Mouse (Mus musculus): ENCODE results near the gene Acsf3. TPM values are rescaled to one million over a fixed set of nuclear protein-coding genes. Genes with fewer than 3 reads are reported as not detected.

Acsf3 gene
- polyA plus RNA-seq (2016; fragmentation: Nextera tagmentation; extraction: Ambion mirVana) = 17.8 and 18.6 TPM in 2 replicates

- Histone ChIP-seq H3K27ac (replicated peaks) (peak within 1 kb of the TSS; percentile 87), H3K4me3 (peak within 1 kb of the TSS; percentile 96), H3K9me3 (replicated peaks) (no peaks in the 10 kb centered on the region), H3K4me1 (peaks cover 18% of the 10 kb centered on the region), H3K27me3 (ENCODE audit: low read depth, poor library complexity, severe bottlenecking) (peaks cover 9% of the 10 kb centered on the region; the same call in 1 of the 2 replicates), H3K36me3 (peaks cover 8% of the 10 kb centered on the region)
- WGBS = 2% methylated on average over 50 of the region's 50 CpGs
- DNase-seq (ENCODE audit: low spot score) = peak; percentile 76
These were observed at the start of gene Acsf3 for GRCm38 (mm10) chr8:122775285-122776155. Gene Acsf3 (plus strand): TSS chr8:122775486.

DNA sequence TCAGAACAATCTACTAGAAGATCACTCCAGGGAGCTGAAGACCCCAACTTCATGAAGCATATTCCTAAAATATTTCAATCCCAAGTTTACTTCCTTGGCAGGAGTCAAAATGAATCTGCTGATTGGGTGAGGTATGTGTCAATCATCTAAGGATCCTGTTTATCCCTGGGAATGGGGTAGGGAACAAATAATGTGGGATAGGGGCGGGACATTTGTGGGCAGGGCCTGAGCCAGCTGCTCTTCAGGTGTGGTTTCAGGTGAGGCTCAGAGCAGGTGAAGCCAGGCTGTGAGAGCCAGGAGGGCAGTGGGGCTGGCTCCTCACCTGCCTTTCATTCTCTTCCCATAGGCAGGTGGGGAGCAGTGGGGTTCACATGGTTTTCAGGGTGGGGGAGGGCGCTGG lies 48.5 kb upstream of the Acsf3 start:
- Histone ChIP-seq H3K36me3 (no peaks in the 10 kb centered on the region), H3K4me3 (no peak overlapping the region), H3K27me3 (ENCODE audit: low read depth, poor library complexity, severe bottlenecking) (peaks cover 22% of the 10 kb centered on the region), H3K9me3 (replicated peaks) (no peaks in the 10 kb centered on the region), H3K4me1 (0 out of 2 replicates have a peak, but pooled peaks cover 9% of the 10 kb centered on the region), H3K27ac (replicated peaks) (no peak overlapping the region)
- DNase-seq (ENCODE audit: low spot score) = no peak
- WGBS = 64% methylated on average over 2 of the region's 2 CpGs

- no peak overlapping the region for H3K27ac ChIP-seq (replicated peaks)
- H3K27me3 ChIP-seq (ENCODE audit: low read depth, poor library complexity, severe bottlenecking) = peaks cover 16% of the 10 kb centered on the region
- 0 out of 2 replicates have a peak, but pooled peaks cover 9% of the 10 kb centered on the region for H3K4me1 ChIP-seq
- 70% methylated on average over 5 of the region's 5 CpGs for WGBS
- no peaks in the 10 kb centered on the region for H3K36me3 ChIP-seq
- DNase-seq (ENCODE audit: low spot score) = no peak
- no peaks in the 10 kb centered on the region for H3K9me3 ChIP-seq (replicated peaks)
- no peak overlapping the region for H3K4me3 ChIP-seq
These were observed 47.9 kb upstream of the Acsf3 start for GRCm38 (mm10) chr8:122727412-122727811.

DNA sequence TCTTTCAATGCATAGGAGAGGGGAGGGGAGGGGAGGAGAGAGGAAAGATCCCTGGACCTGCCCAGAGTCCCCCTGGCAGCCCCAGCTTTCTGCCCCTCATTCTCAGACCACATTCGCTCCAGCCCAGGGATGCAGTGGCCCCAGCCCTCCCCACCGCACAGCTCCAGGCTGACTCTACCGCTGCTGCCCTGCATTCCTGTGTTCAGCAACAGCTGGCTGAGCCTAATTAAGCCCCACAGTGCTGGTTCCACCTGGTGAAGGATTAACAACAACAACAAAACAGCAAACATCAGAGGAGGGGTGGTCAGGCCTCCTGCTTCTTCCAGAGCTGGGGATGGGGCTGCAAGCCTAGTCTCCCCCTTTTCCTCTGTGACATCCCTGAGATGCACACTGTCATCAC lies 46.7 kb upstream of the Acsf3 start:
- no peak overlapping the region for H3K27ac ChIP-seq (replicated peaks)
- H3K9me3 ChIP-seq (replicated peaks) = no peaks in the 10 kb centered on the region
- 0 out of 2 replicates have a peak, but pooled peaks cover 4% of the 10 kb centered on the region for H3K27me3 ChIP-seq (ENCODE audit: low read depth, poor library complexity, severe bottlenecking)
- WGBS = 14% methylated on average over 3 of the region's 3 CpGs
- 0 out of 2 replicates have a peak, but pooled peaks cover 7% of the 10 kb centered on the region for H3K4me1 ChIP-seq
- H3K4me3 ChIP-seq = no peak overlapping the region
- DNase-seq (ENCODE audit: low spot score) = no peak
- no peaks in the 10 kb centered on the region for H3K36me3 ChIP-seq

DNA sequence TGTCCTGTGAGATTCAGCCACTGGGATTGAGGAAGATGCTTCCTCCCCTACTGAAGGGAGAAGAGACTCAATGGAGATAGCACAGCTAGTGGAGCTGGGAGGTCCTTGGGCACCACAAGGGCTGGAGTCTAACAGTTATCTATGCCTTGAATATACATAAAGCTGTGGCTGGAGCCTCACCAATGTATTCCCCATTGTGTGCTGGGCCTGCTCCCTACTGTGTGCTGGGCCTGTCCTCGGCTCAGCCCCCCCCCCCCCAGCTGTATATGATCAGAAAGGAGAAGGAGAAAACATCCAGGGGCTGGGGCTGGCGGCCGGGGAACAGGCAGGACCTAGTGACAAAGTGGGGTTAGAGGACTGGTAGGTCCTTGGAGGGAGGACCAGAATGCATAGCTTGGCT lies 40.2 kb upstream of the Acsf3 start:
- Histone ChIP-seq H3K27me3 (ENCODE audit: low read depth, poor library complexity, severe bottlenecking) (peaks cover 34% of the 10 kb centered on the region), H3K27ac (replicated peaks) (no peak overlapping the region), H3K4me3 (no peak overlapping the region), H3K9me3 (replicated peaks) (no peaks in the 10 kb centered on the region), H3K36me3 (no peaks in the 10 kb centered on the region), H3K4me1 (peaks cover 27% of the 10 kb centered on the region)
- DNase-seq (ENCODE audit: low spot score) = no peak
- WGBS = 56% methylated on average over 3 of the region's 3 CpGs

DNA sequence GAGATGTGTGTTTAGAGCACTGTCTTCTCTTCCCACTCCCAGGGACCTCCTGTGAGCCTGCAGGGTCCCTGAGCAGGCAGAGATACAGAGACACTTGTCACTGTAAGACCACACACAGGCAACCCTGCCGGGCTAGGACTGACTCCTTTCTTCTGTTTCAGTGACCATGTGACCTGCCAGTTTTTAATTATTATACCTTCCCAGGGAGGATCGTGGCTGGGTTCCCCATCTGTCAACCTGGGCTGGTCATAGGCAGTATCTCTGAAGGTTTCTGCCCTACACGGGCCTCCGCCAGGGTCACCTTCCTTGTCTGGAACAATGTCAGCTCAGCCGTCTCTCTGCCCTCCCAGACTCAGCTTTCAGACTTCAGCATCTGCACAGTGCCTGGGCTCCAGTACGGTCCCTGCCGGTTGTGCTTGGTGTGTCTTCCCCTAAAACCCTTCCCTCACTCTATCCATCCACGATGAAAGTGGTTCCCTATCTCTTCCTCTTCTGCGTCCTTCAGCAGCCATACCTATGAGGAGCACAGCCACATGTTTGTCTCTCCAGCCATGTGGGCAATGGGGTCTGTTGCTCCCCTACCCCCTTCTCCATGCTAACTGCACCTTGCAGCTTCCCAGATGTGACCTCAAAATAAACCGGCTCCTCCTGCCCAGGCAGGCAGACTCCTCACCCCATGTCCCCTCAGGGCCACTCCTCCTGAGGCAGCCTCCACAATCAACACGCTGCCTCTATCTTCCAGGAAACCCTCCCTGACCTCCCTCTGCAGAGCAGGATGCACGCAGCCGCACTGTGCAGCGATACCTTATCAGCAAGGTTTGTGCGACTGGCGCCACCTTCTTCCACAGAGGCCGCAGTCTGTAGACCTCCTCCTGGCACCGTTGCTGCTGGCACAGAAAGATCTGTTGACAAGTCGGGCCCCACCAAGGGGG lies 39.5 kb upstream of the Acsf3 start:
- DNase-seq (ENCODE audit: low spot score) = no peak
- H3K27me3 ChIP-seq (ENCODE audit: low read depth, poor library complexity, severe bottlenecking) = peaks cover 41% of the 10 kb centered on the region
- H3K36me3 ChIP-seq = no peaks in the 10 kb centered on the region
- H3K27ac ChIP-seq (replicated peaks) = no peak overlapping the region
- peaks cover 27% of the 10 kb centered on the region for H3K4me1 ChIP-seq
- 70% methylated on average over 19 of the region's 19 CpGs for WGBS
- no peak overlapping the region for H3K4me3 ChIP-seq
- no peaks in the 10 kb centered on the region for H3K9me3 ChIP-seq (replicated peaks)

DNA sequence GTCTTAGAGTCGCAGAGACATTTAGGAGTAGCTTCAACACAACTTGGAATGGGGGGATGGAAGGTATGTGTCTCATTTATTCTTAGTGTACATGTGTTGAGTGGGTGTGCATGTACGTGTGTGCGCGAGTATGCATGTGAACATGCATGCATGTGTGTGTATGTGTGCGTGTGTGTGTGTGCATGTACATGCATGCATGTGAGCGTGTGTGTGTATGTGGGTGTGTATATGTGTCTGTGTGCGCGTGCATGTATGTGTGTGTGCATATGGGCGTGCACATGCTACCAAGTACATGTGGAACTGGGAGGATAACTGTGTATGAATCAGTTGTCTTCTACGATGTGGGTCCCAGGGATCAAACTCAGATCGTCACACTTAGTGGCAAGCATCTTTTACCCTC lies 38.7 kb upstream of the Acsf3 start:
- WGBS = 92% methylated on average over 11 of the region's 11 CpGs
- no peak overlapping the region for H3K27ac ChIP-seq (replicated peaks)
- DNase-seq (ENCODE audit: low spot score) = no peak
- H3K4me3 ChIP-seq = no peak overlapping the region
- no peaks in the 10 kb centered on the region for H3K36me3 ChIP-seq
- H3K27me3 ChIP-seq (ENCODE audit: low read depth, poor library complexity, severe bottlenecking) = peaks cover 50% of the 10 kb centered on the region
- H3K4me1 ChIP-seq = peaks cover 27% of the 10 kb centered on the region
- no peaks in the 10 kb centered on the region for H3K9me3 ChIP-seq (replicated peaks)

- Histone ChIP-seq H3K27me3 (ENCODE audit: low read depth, poor library complexity, severe bottlenecking) (peaks cover 54% of the 10 kb centered on the region), H3K4me1 (peaks cover 30% of the 10 kb centered on the region), H3K4me3 (no peak overlapping the region), H3K36me3 (no peaks in the 10 kb centered on the region), H3K9me3 (replicated peaks) (no peaks in the 10 kb centered on the region), H3K27ac (replicated peaks) (no peak overlapping the region)
- 45% methylated on average over 4 of the region's 4 CpGs for WGBS
- DNase-seq (ENCODE audit: low spot score) = no peak
These were observed 38.2 kb upstream of the Acsf3 start for GRCm38 (mm10) chr8:122737071-122737470.

DNA sequence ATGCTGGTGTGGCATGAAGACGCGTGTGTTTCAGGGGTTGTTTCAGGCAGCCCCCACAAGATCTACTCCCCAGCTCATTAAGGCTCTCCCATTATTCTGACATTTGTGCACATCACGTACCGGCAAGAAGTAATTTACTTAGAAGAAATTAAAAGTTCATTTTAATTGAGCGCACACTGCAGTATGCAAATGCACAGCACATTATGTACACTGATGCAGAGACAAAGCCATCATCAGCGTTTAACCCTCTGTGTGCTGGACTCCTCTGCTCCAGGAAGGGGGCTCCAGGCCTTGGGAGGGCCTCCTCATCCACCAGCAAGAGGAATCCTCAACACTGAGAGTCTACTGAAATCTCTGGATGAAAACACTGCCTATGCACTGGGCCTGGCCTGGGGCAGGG lies 37.4 kb upstream of the Acsf3 start:
- no peak overlapping the region for H3K27ac ChIP-seq (replicated peaks)
- WGBS = 95% methylated on average over 6 of the region's 6 CpGs
- H3K4me3 ChIP-seq = no peak overlapping the region
- no peak for DNase-seq (ENCODE audit: low spot score)
- H3K27me3 ChIP-seq (ENCODE audit: low read depth, poor library complexity, severe bottlenecking) = peaks cover 59% of the 10 kb centered on the region
- no peaks in the 10 kb centered on the region for H3K9me3 ChIP-seq (replicated peaks)
- H3K4me1 ChIP-seq = peaks cover 38% of the 10 kb centered on the region
- H3K36me3 ChIP-seq = no peaks in the 10 kb centered on the region

DNA sequence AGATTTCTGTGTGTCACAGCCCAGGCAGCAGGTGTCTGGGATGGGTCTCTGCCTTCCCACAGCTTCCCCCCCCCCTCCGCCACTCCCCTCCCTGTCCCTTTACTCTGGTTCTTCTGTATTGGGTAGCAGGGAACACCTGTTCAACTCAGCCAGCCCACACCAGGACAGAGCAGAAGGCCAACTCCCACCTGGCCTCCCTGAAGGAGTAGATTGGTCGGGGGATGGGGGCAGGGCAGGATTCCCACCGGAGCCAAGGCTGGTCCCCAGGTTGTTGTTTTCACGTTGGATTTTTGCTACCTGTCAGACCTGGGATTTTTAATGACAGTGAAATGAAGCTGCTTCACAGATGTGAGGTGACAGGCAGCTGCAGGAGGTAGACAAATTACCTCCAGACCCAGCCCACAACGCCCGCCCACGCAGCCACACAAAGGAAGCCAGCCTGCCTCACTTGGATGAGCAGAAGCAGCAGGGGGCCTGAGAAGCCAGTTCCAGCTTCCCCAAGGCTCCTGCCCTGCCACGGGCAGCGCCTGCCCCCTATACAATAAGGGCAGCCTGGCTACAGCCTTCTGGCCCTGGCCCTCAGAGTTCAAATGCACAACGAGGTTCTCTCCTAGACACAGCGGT lies 36.1 kb upstream of the Acsf3 start:
- Histone ChIP-seq H3K4me3 (no peak overlapping the region), H3K27ac (replicated peaks) (peak overlapping the region; percentile 65), H3K4me1 (peaks cover 39% of the 10 kb centered on the region), H3K36me3 (no peaks in the 10 kb centered on the region), H3K9me3 (replicated peaks) (no peaks in the 10 kb centered on the region), H3K27me3 (ENCODE audit: low read depth, poor library complexity, severe bottlenecking) (peaks cover 73% of the 10 kb centered on the region)
- DNase-seq (ENCODE audit: low spot score) = peak; percentile 28
- 23% methylated on average over 11 of the region's 11 CpGs for WGBS

- Histone ChIP-seq H3K27ac (replicated peaks) (no peak overlapping the region; the same call in 1 of the 2 replicates), H3K4me3 (no peak overlapping the region), H3K4me1 (peaks cover 55% of the 10 kb centered on the region)
These were observed 32.8 kb upstream of the Acsf3 start for GRCm38 (mm10) chr8:122742471-122742870.

GRCm38 (mm10) chr8:122745022-122745749 lies 30.1 kb upstream of the Acsf3 start:
- peaks cover 54% of the 10 kb centered on the region for H3K4me1 ChIP-seq
- H3K4me3 ChIP-seq = peak overlapping the region; percentile 7; the same call in 1 of the 2 replicates
- WGBS = 37% methylated on average over 17 of the region's 17 CpGs
- peak; percentile 21 for DNase-seq (ENCODE audit: low spot score)
- no peaks in the 10 kb centered on the region for H3K36me3 ChIP-seq
- peaks cover 66% of the 10 kb centered on the region for H3K27me3 ChIP-seq (ENCODE audit: low read depth, poor library complexity, severe bottlenecking)
- H3K9me3 ChIP-seq (replicated peaks) = no peaks in the 10 kb centered on the region
- H3K27ac ChIP-seq (replicated peaks) = peak overlapping the region; percentile 78

More at GRCm38 (mm10) chr8:122742471-122742870, 32.8 kb upstream of the Acsf3 start:
- Histone ChIP-seq H3K36me3 (no peaks in the 10 kb centered on the region), H3K27me3 (ENCODE audit: low read depth, poor library complexity, severe bottlenecking) (peaks cover 89% of the 10 kb centered on the region), H3K9me3 (replicated peaks) (no peaks in the 10 kb centered on the region)
- no peak for DNase-seq (ENCODE audit: low spot score)
- WGBS = 25% methylated on average over 19 of the region's 19 CpGs

All from midbrain, embryonic 10.5 days (tissue).